Mouse (Mus musculus) layer of hippocampus, adult 9-10 months (tissue): ENCODE results near the gene Ankib1.

Experiments used
- DNase-seq: peaks from one replicate; pipeline ENCODE4 v3.0.0; 2022; ENCODE audit warnings: low spot score

The Ankib1 gene

GRCm38 (mm10) chr5:3646539-3646938 lies 156.2 kb downstream of the Ankib1 start:
- no peak for DNase-seq

- DNase-seq = no peak
These were observed 157.4 kb downstream of the Ankib1 start for GRCm38 (mm10) chr5:3645326-3645725.

- no peak for DNase-seq
These were observed 158.1 kb downstream of the Ankib1 start for GRCm38 (mm10) chr5:3644621-3645020.
